Mouse (Mus musculus): ENCODE results near the gene Actn3.
"Not testable (repeated sequence)": the region's sequence is repeated elsewhere in the genome, so short reads cannot be mapped to it uniquely, and the experiment has no call there.

Actn3 gene

GRCm38 (mm10) chr19:4859081-4859480, 18.6 kb downstream of the Actn3 start:
- DNase-seq (ENCODE audit: low spot score), result no peak

- no peak for DNase-seq (ENCODE audit: low spot score)
Measured at GRCm38 (mm10) chr19:4855951-4856350, 21.8 kb downstream of the Actn3 start.

GRCm38 (mm10) chr19:4855470-4855820, 22.3 kb downstream of the Actn3 start:
- no peak for DNase-seq (ENCODE audit: low spot score)

GRCm38 (mm10) chr19:4854552-4855469, 22.9 kb downstream of the Actn3 start, which contains the start of gene Ctsf:
Ctsf (plus strand) TSS chr19:4855130.
- peak; percentile 88 for DNase-seq (ENCODE audit: low spot score)

GRCm38 (mm10) chr19:4850281-4850680, 27.4 kb downstream of the Actn3 start:
- no peak for DNase-seq (ENCODE audit: low spot score)

GRCm38 (mm10) chr19:4849800-4850199, 27.9 kb downstream of the Actn3 start:
- no peak for DNase-seq (ENCODE audit: low spot score)

- no peak for DNase-seq (ENCODE audit: low spot score)
Measured at GRCm38 (mm10) chr19:4847490-4847889, 30.2 kb downstream of the Actn3 start.

- DNase-seq (ENCODE audit: low spot score), result no peak
Measured at GRCm38 (mm10) chr19:4845846-4846245, 31.9 kb downstream of the Actn3 start.

GRCm38 (mm10) chr19:4842611-4843010, 35.1 kb downstream of the Actn3 start:
- no peak for DNase-seq (ENCODE audit: low spot score)

- no peak for DNase-seq (ENCODE audit: low spot score)
Measured at GRCm38 (mm10) chr19:4840848-4841247, 36.9 kb downstream of the Actn3 start.

GRCm38 (mm10) chr19:4839149-4839548, 38.6 kb downstream of the Actn3 start, which contains the start of the genes Ccs and Ccdc87:
Ccs (minus strand) TSS chr19:4839332.
Ccdc87 (plus strand) TSS chr19:4839366.
- DNase-seq (ENCODE audit: low spot score), result peak; percentile 95

- DNase-seq (ENCODE audit: low spot score), result no peak
Measured at GRCm38 (mm10) chr19:4838526-4839140, 39.1 kb downstream of the Actn3 start.

GRCm38 (mm10) chr19:4837049-4837448, 40.7 kb downstream of the Actn3 start:
- DNase-seq (ENCODE audit: low spot score), result no peak

GRCm38 (mm10) chr19:4836096-4836495, 41.6 kb downstream of the Actn3 start:
- no peak for DNase-seq (ENCODE audit: low spot score)

- DNase-seq (ENCODE audit: low spot score), result peak; percentile 25
Measured at GRCm38 (mm10) chr19:4833977-4834376, 43.7 kb downstream of the Actn3 start.

- DNase-seq (ENCODE audit: low spot score), result no peak
Measured at GRCm38 (mm10) chr19:4829156-4829555, 48.6 kb downstream of the Actn3 start.

- no peak for DNase-seq (ENCODE audit: low spot score)
Measured at GRCm38 (mm10) chr19:4828444-4829114, 49.1 kb downstream of the Actn3 start.

GRCm38 (mm10) chr19:4820678-4821303, 56.9 kb downstream of the Actn3 start:
- peak; percentile 69 for DNase-seq (ENCODE audit: low spot score)

GRCm38 (mm10) chr19:4817182-4817835, 60.4 kb downstream of the Actn3 start:
- no peak for DNase-seq (ENCODE audit: low spot score)

GRCm38 (mm10) chr19:4813015-4813414, 64.7 kb downstream of the Actn3 start:
- no peak for DNase-seq (ENCODE audit: low spot score)

GRCm38 (mm10) chr19:4812334-4812949, 65.3 kb downstream of the Actn3 start:
- DNase-seq (ENCODE audit: low spot score), result not testable (repeated sequence)
